In genomic region chr7:110514131-110514530, GRCm38 (mm10) we compare ENCODE assay signal across 27 mouse cellular contexts.
DNase-seq lines count a peak whose midpoint lies in the region; ATAC-seq lines count a peak whose summit lies in the region.
"Had no signal": no experiment of that assay in that cellular context is flagged by ENCODE, and none has a peak within 500 bp of the region (broad histone marks: within the 10 kb centered on the region; RNA-seq: fewer than 3 reads in every experiment).

No protein-coding gene starts in this region.

- no peaks in the 10 kb centered on the region; the same call in 1 of the 2 replicates for H3K9me3 ChIP-seq in forebrain, embryonic 10.5 days
- H3K9me3 ChIP-seq: embryonic facial prominence, embryonic 12.5 days; embryonic facial prominence, embryonic 15.5 days; forebrain, embryonic 12.5 days; forebrain, embryonic 15.5 days; G1E; heart, embryonic 10.5 days had no signal

- no peak overlapping the region for H3K4me3 ChIP-seq in forebrain, embryonic 10.5 days
- H3K4me3 ChIP-seq: embryonic facial prominence, embryonic 12.5 days; embryonic facial prominence, embryonic 15.5 days; forebrain, embryonic 12.5 days; forebrain, embryonic 15.5 days; heart, adult 2 months; heart, embryonic 10.5 days; heart, embryonic 13.5 days had no signal

- H3K4me1 ChIP-seq in forebrain, embryonic 10.5 days, result peaks cover 8% of the 10 kb centered on the region
- H3K4me1 ChIP-seq: embryonic facial prominence, embryonic 12.5 days; embryonic facial prominence, embryonic 15.5 days; forebrain, embryonic 15.5 days; heart, embryonic 10.5 days; heart, embryonic 13.5 days had no signal

- no peaks in the 10 kb centered on the region for H3K27me3 ChIP-seq in forebrain, embryonic 10.5 days (ENCODE audit: poor library complexity, severe bottlenecking)
- H3K27me3 ChIP-seq: CH12.LX; embryonic facial prominence, embryonic 12.5 days; embryonic facial prominence, embryonic 15.5 days; forebrain, embryonic 12.5 days; forebrain, embryonic 15.5 days; heart, embryonic 13.5 days had no signal

- no peak overlapping the region for H3K27ac ChIP-seq in forebrain, embryonic 10.5 days
- H3K27ac ChIP-seq: embryonic facial prominence, embryonic 12.5 days; embryonic facial prominence, embryonic 15.5 days; forebrain, embryonic 12.5 days; forebrain, embryonic 15.5 days; heart, adult 2 months; heart, embryonic 10.5 days; heart, embryonic 13.5 days; hindbrain, embryonic 14.5 days; hindbrain, postnatal 0 days had no signal

- DNase-seq in cerebellum, adult 18-20 months, result peak; percentile 44 to 45
- DNase-seq in Muller cell, postnatal 12 days (ENCODE audit: inconsistent ontology term), result peak; percentile 84
- peak; percentile 28 for DNase-seq in cerebellum, adult 8-10 months
- DNase-seq in cerebellum, postnatal 10 days, result peak; percentile 11 to 20
- DNase-seq in forebrain, embryonic 10.5 days (ENCODE audit: extremely low spot score, low spot score), result no peak
- DNase-seq in gastrocnemius, postnatal 10 days, result no peak
- DNase-seq: adrenal gland, adult 2 months; adrenal gland, postnatal 14 days; B cell, adult 2 months; gastrocnemius, postnatal 36 days; heart, adult 2 months; heart, postnatal 14 days; heart, postnatal 4 days; kidney, adult 18-20 months had no signal

- ATAC-seq in cerebellum, adult (ENCODE audit: insufficient number of reproducible peaks, low FRiP score, low TSS enrichment), result no peak
- ATAC-seq: forebrain, embryonic 15.5 days; hindbrain, postnatal 0 days; inflammation-experienced regulatory T-cells, adult 6 months; intestine, embryonic 16.5 days had no signal

- no peaks in the 10 kb centered on the region for H3K36me3 ChIP-seq in forebrain, embryonic 10.5 days (replicated peaks)
- H3K36me3 ChIP-seq: embryonic facial prominence, embryonic 12.5 days; embryonic facial prominence, embryonic 15.5 days; forebrain, embryonic 12.5 days; forebrain, embryonic 15.5 days; G1E; heart, embryonic 10.5 days; heart, embryonic 13.5 days had no signal

Comparison
In these comparisons a context has a peak if more than half of its experiments do, and no peak if none do; other contexts are left out.
1. DNase-seq: peak in cerebellum, adult 18-20 months (2 of 2), Muller cell, postnatal 12 days (single experiment), cerebellum, adult 8-10 months (single experiment) and cerebellum, postnatal 10 days (2 of 2); none in forebrain, embryonic 10.5 days (single experiment) and gastrocnemius, postnatal 10 days (single experiment).